Mouse (Mus musculus) small intestine, adult 2 months (tissue): ENCODE data around the gene Fto. TPM values are rescaled to one million over a fixed set of nuclear protein-coding genes. Genes with fewer than 3 reads are reported as not detected.

ENCODE experiments used
- H3K27ac ChIP-seq: fragments of 200-500 bp; 2 replicates; pipeline ENCODE4 v1.5.1; 2012; ENCODE audit warnings: low read depth, low read length, control low read depth, inconsistent platforms; ENCODE audit not compliant: insufficient read depth
- H3K27me3 ChIP-seq: fragments of 200-500 bp; 2 replicates; pipeline ENCODE4 v1.6.1; 2012; ENCODE audit warnings: mild to moderate bottlenecking, moderate library complexity, low read length, inconsistent platforms; ENCODE audit not compliant: control insufficient read depth, insufficient read depth
- H3K36me3 ChIP-seq: fragments of 200-500 bp; 2 replicates; pipeline ENCODE4 v1.6.1; 2012; ENCODE audit warnings: mild to moderate bottlenecking, low read length, control low read depth, inconsistent platforms; ENCODE audit not compliant: control insufficient read depth, insufficient read depth
- H3K4me1 ChIP-seq: fragments of 200-500 bp; 2 replicates; pipeline ENCODE4 v1.6.1; 2012; ENCODE audit warnings: low read length, inconsistent platforms, mixed read lengths; ENCODE audit not compliant: control insufficient read depth, insufficient read depth, insufficient read length
- H3K4me3 ChIP-seq: fragments of 200-500 bp; 2 replicates; pipeline ENCODE4 v1.5.1; 2012; ENCODE audit warnings: low read depth, mild to moderate bottlenecking, control low read depth, inconsistent platforms, low read length, moderate library complexity
- CTCF ChIP-seq: fragments of 200-500 bp; IDR thresholded peaks from 2 replicates; pipeline ENCODE4 v1.5.1; 2012; ENCODE audit warnings: low read depth, mild to moderate bottlenecking, control low read depth, inconsistent platforms, low read length, moderate library complexity, mixed read lengths; ENCODE audit not compliant: insufficient replicate concordance, insufficient read length; ENCODE audit errors: extremely low read depth
- POLR2A ChIP-seq: fragments of 200-500 bp; IDR thresholded peaks from 2 replicates; pipeline ENCODE4 v1.6.1; 2012; ENCODE audit warnings: low read depth, mild to moderate bottlenecking, control low read depth, inconsistent platforms, low read length, moderate library complexity
- WGBS: fragments of 180-500 bp; shearing (Covaris S2); methylation state at CpG from one replicate; pipeline ENCODE4 v1.1.7; 2018; 5-methylcytosine and 5-hydroxymethylcytosine counted together
- polyA plus RNA-seq: library from polyadenylated mRNA; depleted of rRNA; stranded (reverse); fragments of >200 nt; gene quantifications from 2 replicates; pipeline ENCODE4 v1.2.3, GENCODE M21; 2012

Gene Fto
- polyA plus RNA-seq, 1 experiment: 7.3 TPM

DNA sequence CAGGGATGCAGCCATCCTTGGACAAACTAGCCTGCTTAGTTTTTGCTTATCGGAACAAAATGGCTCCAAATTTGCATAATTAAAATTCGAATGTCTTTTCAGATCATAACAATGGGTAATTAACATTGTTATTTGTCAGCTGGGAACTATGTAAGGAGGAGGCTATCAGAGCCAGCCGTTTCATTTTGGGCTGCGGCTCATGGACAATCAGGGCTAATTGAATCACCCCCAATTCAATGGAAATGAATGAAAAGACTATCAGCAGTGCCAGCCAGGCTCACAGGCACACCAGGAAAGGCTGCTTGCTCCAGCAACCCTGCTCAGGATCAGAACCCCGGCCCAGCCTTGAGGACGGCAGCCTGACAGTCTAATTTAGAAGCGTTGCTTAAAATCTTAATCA, 395.3 kb downstream of the Fto start:
- 67% methylated on average over 7 of the region's 7 CpGs for WGBS
- TF ChIP-seq CTCF: no peak
- TF ChIP-seq POLR2A: no peak

DNA sequence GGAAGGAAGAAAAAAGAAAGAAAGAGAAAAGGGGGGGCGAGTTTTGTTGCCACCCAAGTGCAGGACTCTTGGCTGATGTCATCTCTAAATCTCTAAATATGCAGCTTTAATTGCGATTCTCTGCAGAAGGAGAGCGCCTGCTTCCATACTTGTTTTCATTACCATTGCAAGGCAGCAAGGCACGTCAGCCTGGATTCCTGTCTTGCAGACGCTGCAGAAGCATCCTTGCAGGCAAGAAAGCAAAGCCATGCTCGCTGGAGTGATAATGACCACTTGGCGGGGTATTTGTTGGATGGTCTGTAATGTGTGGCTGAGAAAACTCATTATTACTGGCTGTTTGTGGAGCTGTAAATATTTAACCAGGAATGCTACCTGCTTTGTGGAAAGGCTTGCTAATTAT, 396.4 kb downstream of the Fto start:
- Histone ChIP-seq H3K36me3 (no peaks in the 10 kb centered on the region), H3K4me1 (no peaks in the 10 kb centered on the region), H3K27me3 (peaks cover 9% of the 10 kb centered on the region), H3K27ac (no peak overlapping the region), H3K4me3 (no peak overlapping the region)
- WGBS: 23% methylated on average over 7 of the region's 7 CpGs
- TF ChIP-seq CTCF: no peak
- no peak for TF ChIP-seq POLR2A

More for the DNA sequence above, 395.3 kb downstream of the Fto start:
- no peak overlapping the region for H3K4me3 ChIP-seq
- peaks cover 7% of the 10 kb centered on the region for H3K27me3 ChIP-seq
- H3K4me1 ChIP-seq: no peaks in the 10 kb centered on the region
- H3K27ac ChIP-seq: no peak overlapping the region
- H3K36me3 ChIP-seq: no peaks in the 10 kb centered on the region

DNA sequence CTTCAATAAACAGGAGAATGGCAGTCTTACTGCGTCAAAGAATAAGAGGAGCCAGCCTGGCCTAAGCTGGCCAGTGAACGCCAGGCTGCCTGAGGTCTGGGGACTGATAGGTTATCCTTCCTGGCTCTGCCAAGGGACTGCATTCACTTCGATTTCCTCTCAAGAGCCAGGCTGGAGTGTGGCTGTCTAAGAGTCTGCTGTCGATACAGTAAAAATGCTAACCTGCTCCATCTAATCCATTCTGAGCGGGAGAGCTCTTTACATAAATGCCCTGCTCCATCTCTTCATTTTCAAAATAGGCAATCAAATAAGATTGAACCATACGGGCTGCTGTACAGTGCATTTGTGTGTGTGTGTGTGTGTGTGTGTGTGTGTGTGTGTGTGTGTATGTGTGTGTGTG, 397.9 kb downstream of the Fto start:
- 76% methylated on average over 6 of the region's 6 CpGs for WGBS
- no peak for TF ChIP-seq CTCF
- no peak for TF ChIP-seq POLR2A
- H3K4me3 ChIP-seq: no peak overlapping the region
- peaks cover 9% of the 10 kb centered on the region for H3K27me3 ChIP-seq
- H3K27ac ChIP-seq: no peak overlapping the region
- no peaks in the 10 kb centered on the region for H3K36me3 ChIP-seq
- no peaks in the 10 kb centered on the region for H3K4me1 ChIP-seq

DNA sequence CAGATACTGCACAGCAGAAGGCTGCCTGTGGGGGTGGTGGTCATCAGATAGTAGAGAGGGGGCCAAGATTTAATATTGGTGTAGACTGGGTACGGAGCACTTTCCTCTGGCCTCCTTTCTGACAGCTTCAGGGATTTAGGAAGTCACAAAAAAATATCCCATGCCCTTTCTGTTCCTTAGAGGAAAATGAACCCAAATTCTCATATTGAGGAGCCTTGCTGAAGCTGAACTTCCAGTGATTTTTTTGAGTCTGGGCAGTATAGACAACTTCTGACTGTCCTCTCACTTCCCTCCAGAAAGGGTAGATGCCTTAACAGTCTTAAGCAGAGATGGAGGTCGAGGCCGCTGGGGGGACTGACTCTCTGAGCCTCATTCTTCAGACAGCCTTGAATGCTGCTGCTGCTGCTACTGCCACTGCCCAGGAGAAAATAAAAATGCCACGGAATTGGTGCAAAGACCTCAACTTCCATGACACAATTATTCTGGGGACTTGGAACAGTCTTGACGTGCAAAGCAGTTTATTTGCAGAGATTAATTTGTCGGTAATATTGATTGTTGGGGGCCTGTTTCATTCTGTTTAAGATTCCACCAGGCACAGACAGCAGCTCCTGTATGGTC, 398.8 kb downstream of the Fto start:
- TF ChIP-seq POLR2A: no peak
- TF ChIP-seq CTCF: no peak
- peaks cover 9% of the 10 kb centered on the region for H3K27me3 ChIP-seq
- WGBS: 45% methylated on average over 6 of the region's 6 CpGs
- no peak overlapping the region for H3K27ac ChIP-seq
- H3K4me3 ChIP-seq: no peak overlapping the region
- no peaks in the 10 kb centered on the region for H3K4me1 ChIP-seq
- no peaks in the 10 kb centered on the region for H3K36me3 ChIP-seq

DNA sequence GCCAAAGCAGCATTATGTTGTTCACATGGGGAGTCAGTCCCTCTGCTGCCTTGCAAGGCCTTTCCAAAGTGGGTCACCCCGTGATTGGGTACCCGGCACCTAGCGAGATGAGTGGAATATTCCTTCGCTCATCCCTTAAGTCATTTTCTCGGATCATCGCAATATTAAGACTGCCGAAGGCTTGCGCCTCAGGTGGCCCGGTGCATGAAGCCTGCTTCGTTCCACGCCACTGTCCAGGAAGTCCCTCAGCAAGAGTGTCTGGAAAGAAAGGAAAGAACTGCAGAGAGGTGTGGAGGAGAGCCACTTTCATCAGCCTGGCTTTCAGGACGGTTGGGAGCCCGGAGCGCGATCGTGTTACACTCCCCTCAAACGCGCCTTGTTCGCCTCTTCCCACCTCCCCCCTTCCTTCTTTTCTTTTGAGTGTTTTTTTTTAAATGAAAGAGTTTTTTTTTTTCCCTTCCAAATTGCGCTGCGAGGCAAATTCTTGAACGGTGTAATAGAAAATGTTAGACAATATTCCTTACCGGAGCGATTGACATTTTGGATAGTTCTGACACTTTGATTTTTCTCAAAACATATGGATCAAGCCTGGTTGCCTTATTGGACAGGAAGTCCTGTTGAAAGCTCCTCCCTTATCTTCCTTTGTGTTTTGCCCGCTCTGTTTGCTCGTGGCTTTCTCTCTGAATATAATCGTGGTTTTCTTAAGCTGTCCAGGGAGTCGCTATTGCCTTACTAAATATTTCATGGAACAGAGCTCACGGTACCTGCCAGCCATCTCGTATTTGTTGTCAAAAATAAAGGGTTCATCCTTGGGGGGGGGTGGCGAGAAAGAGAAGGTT, 399.6 kb downstream of the Fto start:
- WGBS: 13% methylated on average over 31 of the region's 31 CpGs
- no peak for TF ChIP-seq CTCF
- TF ChIP-seq POLR2A: no peak
- H3K27ac ChIP-seq: no peak overlapping the region
- peaks cover 9% of the 10 kb centered on the region for H3K27me3 ChIP-seq
- H3K36me3 ChIP-seq: no peaks in the 10 kb centered on the region
- no peak overlapping the region for H3K4me3 ChIP-seq
- H3K4me1 ChIP-seq: no peaks in the 10 kb centered on the region

- no peaks in the 10 kb centered on the region for H3K4me1 ChIP-seq
- WGBS: 24% methylated on average over 12 of the region's 12 CpGs
- no peak overlapping the region for H3K4me3 ChIP-seq
- H3K27me3 ChIP-seq: peaks cover 9% of the 10 kb centered on the region
- H3K36me3 ChIP-seq: no peaks in the 10 kb centered on the region
- TF ChIP-seq CTCF: no peak
- TF ChIP-seq POLR2A: no peak
- H3K27ac ChIP-seq: no peak overlapping the region
These were observed 400.5 kb downstream of the Fto start for GRCm38 (mm10) chr8:91713677-91714312.

DNA sequence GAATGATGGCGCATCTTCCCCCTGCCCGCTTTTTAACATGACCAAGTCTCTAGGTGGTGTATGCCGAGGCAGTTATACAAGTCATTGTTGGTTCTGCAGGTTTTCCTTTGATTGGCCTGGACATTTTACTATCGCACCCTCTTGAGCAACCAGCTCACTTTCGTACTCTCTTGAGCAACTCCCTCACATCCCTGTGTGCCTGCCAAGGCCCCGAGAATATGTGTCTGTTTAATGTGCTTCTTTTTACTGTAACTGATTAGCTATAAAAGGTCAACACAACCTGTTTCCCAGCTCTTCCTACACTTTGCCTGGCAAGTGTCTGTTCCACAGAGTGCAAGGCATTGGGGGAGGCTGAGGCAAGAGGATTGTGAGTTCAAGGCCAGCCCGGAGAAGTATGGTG, 401.4 kb downstream of the Fto start:
- Histone ChIP-seq H3K27me3 (peaks cover 9% of the 10 kb centered on the region), H3K4me3 (no peak overlapping the region), H3K36me3 (no peaks in the 10 kb centered on the region), H3K4me1 (no peaks in the 10 kb centered on the region), H3K27ac (no peak overlapping the region)
- TF ChIP-seq POLR2A: no peak
- TF ChIP-seq CTCF: no peak
- 75% methylated on average over 7 of the region's 7 CpGs for WGBS
